Comparison of ENCODE assay signal across 8 mouse cellular contexts in genomic region chr14:27187025-27187424, GRCm38 (mm10).
DNase-seq lines count a peak whose midpoint lies in the region; ATAC-seq lines count a peak whose summit lies in the region.

No protein-coding gene starts in this region.

- H3K4me3 ChIP-seq in embryonic facial prominence, embryonic 11.5 days (ENCODE audit: low read depth, low read length), result no peak overlapping the region
- H3K4me3 ChIP-seq in heart, embryonic 11.5 days (ENCODE audit: low read depth, low read length), result no peak overlapping the region
- no peak overlapping the region for H3K4me3 ChIP-seq in liver, embryonic 16.5 days (ENCODE audit: low read depth, low read length)
- H3K4me3 ChIP-seq in neural tube, embryonic 14.5 days (ENCODE audit: low read depth, low read length), result no peak overlapping the region

- ATAC-seq in embryonic facial prominence, embryonic 11.5 days (replicated peaks; ENCODE audit: insufficient number of reproducible peaks, low FRiP score, low TSS enrichment, low read depth), result no peak; the same call in 1 of the 2 replicates
- 0 out of 2 replicates have a peak, but pooled peaks have one; percentile 15 for ATAC-seq in heart, embryonic 11.5 days (replicated peaks; ENCODE audit: insufficient number of reproducible peaks, low FRiP score, low TSS enrichment)
- 0 out of 2 replicates have a peak, but pooled peaks have one; percentile 27 for ATAC-seq in liver, embryonic 16.5 days (ENCODE audit: low read depth)
- ATAC-seq in neural tube, embryonic 14.5 days (ENCODE audit: low read depth), result peak; percentile 71; the same call in 1 of the 2 replicates

- H3K4me1 ChIP-seq in embryonic facial prominence, embryonic 11.5 days (ENCODE audit: control insufficient read depth, insufficient read depth, low read length), result peaks cover 2% of the 10 kb centered on the region; the same call in 1 of the 2 replicates
- H3K4me1 ChIP-seq in heart, embryonic 11.5 days (ENCODE audit: control insufficient read depth, insufficient read depth, low read length), result peaks cover 8% of the 10 kb centered on the region
- H3K4me1 ChIP-seq in liver, embryonic 16.5 days (ENCODE audit: control insufficient read depth, low read depth, low read length), result peaks cover 3% of the 10 kb centered on the region; the same call in 1 of the 2 replicates
- H3K4me1 ChIP-seq in neural tube, embryonic 14.5 days (ENCODE audit: control insufficient read depth, insufficient read depth, low read length), result no peaks in the 10 kb centered on the region

- 14% methylated on average over 4 of the region's 4 CpGs for WGBS in embryonic facial prominence, embryonic 11.5 days
- WGBS in heart, embryonic 11.5 days (ENCODE audit: insufficient replicate concordance), result 13% methylated on average over 4 of the region's 4 CpGs
- 3% methylated on average over 4 of the region's 4 CpGs for whole genome bisulfite sequencing in liver, embryonic 16.5 days (ENCODE audit: insufficient replicate concordance)
- 10% methylated on average over 4 of the region's 4 CpGs for WGBS in neural tube, embryonic 14.5 days

- H3K36me3 ChIP-seq in embryonic facial prominence, embryonic 11.5 days (replicated peaks; ENCODE audit: control insufficient read depth, insufficient read depth, low read depth, low read length), result no peaks in the 10 kb centered on the region
- H3K36me3 ChIP-seq in heart, embryonic 11.5 days (ENCODE audit: control insufficient read depth, insufficient read depth, low read length), result no peaks in the 10 kb centered on the region
- H3K36me3 ChIP-seq in liver, embryonic 16.5 days (ENCODE audit: control insufficient read depth, insufficient read depth), result no peaks in the 10 kb centered on the region
- no peaks in the 10 kb centered on the region for H3K36me3 ChIP-seq in neural tube, embryonic 14.5 days (ENCODE audit: control insufficient read depth, insufficient read depth, low read length)

- peak; percentile 82 for DNase-seq in 3T3-L1 (ENCODE audit: low read depth, low spot score)
- DNase-seq in adrenal gland, postnatal 10 days, result peak; percentile 88
- peak; percentile 86 for DNase-seq in embryonic facial prominence, embryonic 11.5 days (ENCODE audit: low spot score)
- DNase-seq in kidney, postnatal 36 days, result peak; percentile 82 to 88
- peak; percentile 33 for DNase-seq in telencephalon, adult 2 months (ENCODE audit: low read depth, low spot score)

- H3K9ac ChIP-seq in embryonic facial prominence, embryonic 11.5 days (replicated peaks; ENCODE audit: low read length), result no peak overlapping the region
- no peak overlapping the region for H3K9ac ChIP-seq in heart, embryonic 11.5 days (ENCODE audit: low read depth, low read length)
- H3K9ac ChIP-seq in liver, embryonic 16.5 days (ENCODE audit: low read depth, low read length), result no peak overlapping the region
- no peak overlapping the region for H3K9ac ChIP-seq in neural tube, embryonic 14.5 days (replicated peaks; ENCODE audit: low read depth, low read length)

- no peaks in the 10 kb centered on the region for H3K27me3 ChIP-seq in embryonic facial prominence, embryonic 11.5 days (ENCODE audit: control insufficient read depth, insufficient read depth, low read length)
- H3K27me3 ChIP-seq in heart, embryonic 11.5 days (ENCODE audit: control insufficient read depth, insufficient read depth, low read length), result no peaks in the 10 kb centered on the region
- H3K27me3 ChIP-seq in liver, embryonic 16.5 days (ENCODE audit: control insufficient read depth, insufficient read depth, low read depth, low read length), result no peaks in the 10 kb centered on the region
- no peaks in the 10 kb centered on the region for H3K27me3 ChIP-seq in neural tube, embryonic 14.5 days (ENCODE audit: control insufficient read depth, insufficient read depth, low read length)

- H3K9me3 ChIP-seq in embryonic facial prominence, embryonic 11.5 days (replicated peaks; ENCODE audit: control insufficient read depth, low read length), result no peaks in the 10 kb centered on the region
- H3K9me3 ChIP-seq in heart, embryonic 11.5 days (replicated peaks; ENCODE audit: control insufficient read depth, low read length), result no peaks in the 10 kb centered on the region
- no peaks in the 10 kb centered on the region for H3K9me3 ChIP-seq in liver, embryonic 16.5 days (replicated peaks; ENCODE audit: control insufficient read depth, low read length)
- H3K9me3 ChIP-seq in neural tube, embryonic 14.5 days (ENCODE audit: control insufficient read depth, low read length), result no peaks in the 10 kb centered on the region

- H3K4me2 ChIP-seq in embryonic facial prominence, embryonic 11.5 days (ENCODE audit: low read depth, low read length), result no peak overlapping the region
- H3K4me2 ChIP-seq in heart, embryonic 11.5 days, result no peak overlapping the region
- no peak overlapping the region for H3K4me2 ChIP-seq in liver, embryonic 16.5 days (ENCODE audit: low read depth, low read length)
- H3K4me2 ChIP-seq in neural tube, embryonic 14.5 days (ENCODE audit: low read depth, low read length), result no peak overlapping the region

- H3K27ac ChIP-seq in embryonic facial prominence, embryonic 11.5 days (replicated peaks; ENCODE audit: low read depth, low read length), result no peak overlapping the region
- H3K27ac ChIP-seq in heart, embryonic 11.5 days (ENCODE audit: low read depth, low read length), result no peak overlapping the region
- H3K27ac ChIP-seq in liver, embryonic 16.5 days (ENCODE audit: low read length), result no peak overlapping the region
- H3K27ac ChIP-seq in neural tube, embryonic 14.5 days (ENCODE audit: low read depth, low read length), result no peak overlapping the region

Comparison
In these comparisons a context has a peak if more than half of its experiments do, and no peak if none do; other contexts are left out.
1. DNase-seq: peak in every context shown above with its lines; median percentile 88 in adrenal gland, postnatal 10 days; 86 in embryonic facial prominence, embryonic 11.5 days; 85 in kidney, postnatal 36 days; 82 in 3T3-L1; 33 in telencephalon, adult 2 months.